10 mouse cellular contexts compared by ENCODE assay signal in the genomic region with DNA sequence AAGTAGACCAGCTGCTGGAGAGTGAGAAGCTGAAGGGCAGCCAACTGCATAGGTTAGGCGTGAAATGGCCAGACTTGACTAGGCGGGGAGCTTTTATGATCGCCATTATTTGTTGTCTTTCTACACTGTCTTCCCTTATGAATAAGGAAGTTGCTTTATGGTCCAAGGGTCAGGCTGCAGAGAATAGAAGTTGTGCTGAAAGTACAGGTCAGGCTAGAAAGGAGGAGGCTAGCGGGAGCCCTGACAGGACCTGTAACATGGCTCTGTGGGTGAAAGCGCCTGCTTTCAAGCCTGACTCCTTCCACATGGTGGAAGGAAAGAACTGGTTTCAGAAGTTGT. TPM values are rescaled to one million over a fixed set of nuclear protein-coding genes. Genes with fewer than 3 reads are reported as not detected.
A peak's percentile ranks its signal among the peaks of the same experiment; 100 is the strongest.
DNase-seq lines count a peak whose midpoint lies in the region; ATAC-seq and TF ChIP-seq lines count a peak whose summit lies in the region.
"Had no signal": no experiment of that assay in that cellular context is flagged by ENCODE, and none has a peak within 500 bp of the region (broad histone marks: within the 10 kb centered on the region; RNA-seq: fewer than 3 reads in every experiment).

No protein-coding gene starts in this region.

- no peaks in the 10 kb centered on the region for H3K9me3 ChIP-seq in kidney, postnatal 0 days (replicated peaks; ENCODE audit: low read length)
- no peaks in the 10 kb centered on the region for H3K9me3 ChIP-seq in embryonic facial prominence, embryonic 15.5 days (replicated peaks)
- H3K9me3 ChIP-seq in liver, embryonic 16.5 days (replicated peaks; ENCODE audit: control insufficient read depth, low read length), result no peaks in the 10 kb centered on the region
- H3K9me3 ChIP-seq: embryonic facial prominence, embryonic 13.5 days; G1E had no signal

- peak overlapping the region; percentile 30 for H3K4me2 ChIP-seq in kidney, postnatal 0 days (ENCODE audit: low read length)
- H3K4me2 ChIP-seq in embryonic facial prominence, embryonic 15.5 days (replicated peaks), result no peak overlapping the region
- no peak overlapping the region for H3K4me2 ChIP-seq in liver, embryonic 16.5 days (ENCODE audit: low read depth, low read length)
- H3K4me2 ChIP-seq: embryonic facial prominence, embryonic 13.5 days had no signal

- peaks cover 35% of the 10 kb centered on the region for H3K36me3 ChIP-seq in kidney, postnatal 0 days (ENCODE audit: insufficient read depth, low read length)
- peaks cover 73% of the 10 kb centered on the region for H3K36me3 ChIP-seq in embryonic facial prominence, embryonic 15.5 days
- H3K36me3 ChIP-seq in liver, embryonic 16.5 days (ENCODE audit: control insufficient read depth, insufficient read depth), result peaks cover 2% of the 10 kb centered on the region; the same call in 1 of the 2 replicates

- H3K9ac ChIP-seq in kidney, postnatal 0 days (ENCODE audit: low read depth, low read length), result no peak overlapping the region
- H3K9ac ChIP-seq in embryonic facial prominence, embryonic 15.5 days, result no peak overlapping the region
- no peak overlapping the region for H3K9ac ChIP-seq in liver, embryonic 16.5 days (ENCODE audit: low read depth, low read length)
- H3K9ac ChIP-seq: embryonic facial prominence, embryonic 13.5 days had no signal

- no peak for TF ChIP-seq CTCF in kidney, postnatal 0 days (IDR thresholded peaks at IDR 0.05; ENCODE audit: low read depth)

- peak; percentile 11; the same call in 1 of the 2 replicates for ATAC-seq in cerebellum, adult (ENCODE audit: insufficient number of reproducible peaks, low FRiP score, low TSS enrichment)
- peak; percentile 77 for ATAC-seq in kidney, postnatal 0 days (replicated peaks; ENCODE audit: low FRiP score, low read depth)
- no peak for ATAC-seq in embryonic facial prominence, embryonic 15.5 days (ENCODE audit: insufficient number of reproducible peaks, low FRiP score, low TSS enrichment, low read depth)
- ATAC-seq in liver, embryonic 16.5 days (ENCODE audit: low read depth), result 0 out of 2 replicates have a peak, but pooled peaks have one; percentile 17

- peak overlapping the region; percentile 55 for H3K27ac ChIP-seq in kidney, postnatal 0 days
- 0 out of 2 replicates have a peak overlapping the region, but pooled peaks have one; percentile 17 for H3K27ac ChIP-seq in embryonic facial prominence, embryonic 15.5 days (replicated peaks)
- H3K27ac ChIP-seq in liver, embryonic 16.5 days (ENCODE audit: low read length), result peak overlapping the region; percentile 59
- H3K27ac ChIP-seq: embryonic facial prominence, embryonic 13.5 days had no signal

- no peak for DNase-seq in cerebellum, postnatal 36 days
- no peak for DNase-seq in kidney, postnatal 0 days (ENCODE audit: low spot score)
- DNase-seq in kidney, adult 11 months, result no peak
- DNase-seq in yolk sac, embryonic 10.5 days (ENCODE audit: low spot score), result no peak
- no peak for DNase-seq in layer of hippocampus, postnatal 14 days (ENCODE audit: low spot score in 2 of 2)

- H3K27me3 ChIP-seq in kidney, postnatal 0 days (ENCODE audit: insufficient read depth, low read length), result no peaks in the 10 kb centered on the region
- H3K27me3 ChIP-seq in embryonic facial prominence, embryonic 15.5 days, result no peaks in the 10 kb centered on the region
- H3K27me3 ChIP-seq in liver, embryonic 16.5 days (ENCODE audit: control insufficient read depth, insufficient read depth, low read depth, low read length), result no peaks in the 10 kb centered on the region
- H3K27me3 ChIP-seq: embryonic facial prominence, embryonic 13.5 days had no signal

- no peak overlapping the region for H3K4me3 ChIP-seq in kidney, postnatal 0 days (replicated peaks; ENCODE audit: low read depth, low read length)
- H3K4me3 ChIP-seq in embryonic facial prominence, embryonic 15.5 days (replicated peaks), result no peak overlapping the region
- no peak overlapping the region for H3K4me3 ChIP-seq in liver, embryonic 16.5 days (ENCODE audit: low read depth, low read length)
- H3K4me3 ChIP-seq: embryonic facial prominence, embryonic 13.5 days had no signal

- no peaks in the 10 kb centered on the region for H3K4me1 ChIP-seq in kidney, postnatal 0 days (replicated peaks; ENCODE audit: insufficient read depth, low read length)
- H3K4me1 ChIP-seq in embryonic facial prominence, embryonic 15.5 days, result 0 out of 2 replicates have a peak, but pooled peaks cover 3% of the 10 kb centered on the region
- H3K4me1 ChIP-seq in liver, embryonic 16.5 days (ENCODE audit: control insufficient read depth, low read depth, low read length), result peaks cover 3% of the 10 kb centered on the region; the same call in 1 of the 2 replicates
- H3K4me1 ChIP-seq: embryonic facial prominence, embryonic 13.5 days had no signal

- 33% methylated on average over 5 of the region's 5 CpGs for WGBS in kidney, postnatal 0 days
- WGBS in embryonic facial prominence, embryonic 15.5 days, result 78% methylated on average over 5 of the region's 5 CpGs
- whole genome bisulfite sequencing in liver, embryonic 16.5 days (ENCODE audit: insufficient replicate concordance), result 75% methylated on average over 5 of the region's 5 CpGs

RNA-seq across cellular contexts. Expression of a gene that starts 28.4 kb away (rescaled TPM):
- 2.0 and 2.4 TPM in 2 replicates for polyA plus RNA-seq in kidney, postnatal 0 days (2015; fragmentation: Nextera tagmentation; extraction: Ambion mirVana)
- 3.6 and 4.2 TPM in 2 replicates for polyA plus RNA-seq in embryonic facial prominence, embryonic 15.5 days (2015; fragmentation: Nextera tagmentation; extraction: Ambion mirVana)
- 0.56 and 0.64 TPM in 2 replicates for polyA plus RNA-seq in liver, embryonic 16.5 days (2015; fragmentation: Nextera tagmentation; extraction: Ambion mirVana)
- 10 to 100 TPM; 88.8 to 95.4 TPM for total RNA-seq in layer of hippocampus, postnatal 14 days (2021)

RNA-seq across cellular contexts. Expression of a gene that starts 48.5 kb away (rescaled TPM):
- 21.6 and 21.9 TPM in 2 replicates for polyA plus RNA-seq in kidney, postnatal 0 days (2015; fragmentation: Nextera tagmentation; extraction: Ambion mirVana)
- polyA plus RNA-seq in embryonic facial prominence, embryonic 15.5 days (2015; fragmentation: Nextera tagmentation; extraction: Ambion mirVana), result 24.8 and 26.3 TPM in 2 replicates
- polyA plus RNA-seq in liver, embryonic 16.5 days (2015; fragmentation: Nextera tagmentation; extraction: Ambion mirVana), result 4.6 TPM in 2 replicates
- 10 to 100 TPM; 24.0 to 27.1 TPM for total RNA-seq in layer of hippocampus, postnatal 14 days (2021)
